Mouse (Mus musculus) left cerebral cortex, adult 18-20 months (tissue): ENCODE results near the gene Myh8. TPM values are rescaled to one million over a fixed set of nuclear protein-coding genes. Genes with fewer than 3 reads are reported as not detected.

Source experiments
- DNase-seq, 2 experiments: peaks; one replicate each; pipeline ENCODE4 v3.0.0; 2021 to 2022; ENCODE audit warnings: low spot score in 2 of 2, mixed read lengths in 1 of 2
- total RNA-seq, 2 experiments: library from RNA; stranded (reverse); gene quantifications; 2 replicates each; pipeline ENCODE4 v1.2.3; 2021

Myh8 gene
- total RNA-seq, 2 experiments from 2014 or later: 0.14 to 0.46 TPM

DNA sequence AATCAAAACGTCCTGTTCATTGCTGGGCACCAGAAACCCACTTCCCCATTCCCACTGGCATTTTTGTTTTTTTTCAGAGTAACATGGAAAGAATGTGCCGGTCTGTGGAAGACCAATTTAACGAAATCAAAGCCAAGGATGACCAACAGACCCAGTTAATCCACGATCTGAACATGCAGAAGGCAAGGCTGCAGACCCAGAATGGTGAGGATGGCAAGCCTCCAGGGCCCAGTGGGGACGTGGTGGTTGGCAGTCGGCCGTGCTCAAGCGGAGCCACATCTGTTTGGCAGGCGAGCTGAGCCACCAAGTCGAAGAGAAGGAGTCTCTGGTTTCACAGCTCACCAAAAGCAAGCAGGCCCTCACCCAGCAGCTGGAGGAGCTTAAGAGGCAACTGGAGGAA is 81.1 kb downstream of the Myh8 start:
- no peak for DNase-seq

Other genes with a start within 250 kb of the Myh8 start
- 10 to 100 TPM; 24.3 to 27.5 TPM for gene Adprm, start 224.5 kb upstream of the Myh8 start, total RNA-seq
- gene Sco1, start 224.5 kb upstream of the Myh8 start, total RNA-seq: 10 to 100 TPM; 10.8 TPM
- gene Myh3, start 198.8 kb upstream of the Myh8 start, total RNA-seq: 1 to 10 TPM; 4.1 to 4.2 TPM
- gene Myh2, start 106.1 kb upstream of the Myh8 start, total RNA-seq: under 1 TPM; 0.82 to 0.93 TPM
- under 1 TPM; 0.28 to 0.37 TPM for gene Myh1, start 77.1 kb upstream of the Myh8 start, total RNA-seq
- under 1 TPM; 0.28 to 0.30 TPM for gene Myh4, start 39.1 kb upstream of the Myh8 start, total RNA-seq
- gene Myh13, start 44.5 kb downstream of the Myh8 start, total RNA-seq: under 1 TPM; 0.07 to 0.09 TPM
- 100 to 1,000 TPM; 523 to 544 TPM for gene Gas7, start 178.3 kb downstream of the Myh8 start, total RNA-seq